Mouse (Mus musculus): ENCODE measurements around the gene Itpa. TPM values are rescaled to one million over a fixed set of nuclear protein-coding genes. Genes with fewer than 3 reads are reported as not detected.
A peak's percentile ranks its signal among the peaks of the same experiment; 100 is the strongest.

The Itpa gene
- total and polyA plus RNA-seq, 3 experiments, result 102 to 137 TPM; not detected in 1

DNA sequence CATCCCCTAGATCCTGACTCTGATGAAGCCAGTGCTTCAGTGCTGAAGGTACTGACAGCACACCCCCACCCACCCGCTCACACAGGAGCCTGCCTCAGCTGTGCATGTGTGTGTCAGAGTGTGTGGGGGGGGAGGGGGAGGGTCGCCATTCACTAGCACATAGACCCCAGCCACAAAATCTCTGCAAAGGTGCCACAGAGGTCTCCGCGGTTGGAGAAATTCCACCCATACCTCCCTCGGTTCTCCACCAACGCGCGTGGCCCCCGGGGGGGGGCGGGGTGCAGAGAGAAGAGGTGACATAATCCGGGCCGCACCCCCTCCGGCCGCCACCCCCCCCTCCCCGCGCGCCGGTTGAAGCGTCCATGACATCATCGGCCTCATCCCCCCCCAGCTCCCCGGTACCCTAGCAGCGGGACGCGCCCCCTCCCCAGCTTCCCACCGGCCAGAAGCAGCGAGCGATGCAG lies 25.2 kb upstream of the Itpa start:
- Histone ChIP-seq H3K27ac (ENCODE audit: control insufficient read depth, low read depth, low read length) (no peak overlapping the region), H3K36me3 (ENCODE audit: control insufficient read depth in 1 of 2, insufficient read depth in 2 of 2, low read length in 2 of 2) (peaks cover 0 to 6% of the 10 kb centered on the region in 2 experiments; a peak in 2 of 4 replicates), H3K4me1 (ENCODE audit: control insufficient read depth in 1 of 2, insufficient read depth in 2 of 2, low read length in 2 of 2) (peaks cover 0 to 8% of the 10 kb centered on the region in 2 experiments; a peak in 3 of 4 replicates), H3K4me3 (ENCODE audit: control insufficient read depth in 1 of 2, insufficient read depth in 1 of 2, low read depth in 2 of 2, low read length in 2 of 2) (peak overlapping the region; percentile 66 to 84), H3K27me3 (ENCODE audit: control insufficient read depth in 1 of 2, insufficient read depth in 2 of 2, low read length in 2 of 2) (no peaks in the 10 kb centered on the region), H3K79me2 (ENCODE audit: control insufficient read depth, insufficient read depth, low read length, poor library complexity) (no peaks in the 10 kb centered on the region), H3K9me3 (replicated peaks; ENCODE audit: insufficient read depth, low read length) (no peaks in the 10 kb centered on the region), H3K9ac (ENCODE audit: control insufficient read depth, low read depth, low read length, poor library complexity, severe bottlenecking) (peak overlapping the region; percentile 81)
- TF ChIP-seq ZNF384 (IDR thresholded peaks at IDR 0.05; ENCODE audit: low read depth, low read length) (no peak), POLR2AphosphoS2 (IDR thresholded peaks at IDR 0.05; ENCODE audit: low read length) (no peak), POLR2A (IDR thresholded peaks at IDR 0.05; ENCODE audit: control insufficient read depth in 1 of 2, insufficient read depth in 1 of 2, low read depth in 1 of 2, low read length in 2 of 2, poor library complexity in 1 of 2) (0 out of 4 replicates have a peak, but pooled peaks of 1 of the 2 experiments have one; percentile 26)
- DNase-seq (ENCODE audit: low read depth, low spot score), result peak; percentile 35

DNA sequence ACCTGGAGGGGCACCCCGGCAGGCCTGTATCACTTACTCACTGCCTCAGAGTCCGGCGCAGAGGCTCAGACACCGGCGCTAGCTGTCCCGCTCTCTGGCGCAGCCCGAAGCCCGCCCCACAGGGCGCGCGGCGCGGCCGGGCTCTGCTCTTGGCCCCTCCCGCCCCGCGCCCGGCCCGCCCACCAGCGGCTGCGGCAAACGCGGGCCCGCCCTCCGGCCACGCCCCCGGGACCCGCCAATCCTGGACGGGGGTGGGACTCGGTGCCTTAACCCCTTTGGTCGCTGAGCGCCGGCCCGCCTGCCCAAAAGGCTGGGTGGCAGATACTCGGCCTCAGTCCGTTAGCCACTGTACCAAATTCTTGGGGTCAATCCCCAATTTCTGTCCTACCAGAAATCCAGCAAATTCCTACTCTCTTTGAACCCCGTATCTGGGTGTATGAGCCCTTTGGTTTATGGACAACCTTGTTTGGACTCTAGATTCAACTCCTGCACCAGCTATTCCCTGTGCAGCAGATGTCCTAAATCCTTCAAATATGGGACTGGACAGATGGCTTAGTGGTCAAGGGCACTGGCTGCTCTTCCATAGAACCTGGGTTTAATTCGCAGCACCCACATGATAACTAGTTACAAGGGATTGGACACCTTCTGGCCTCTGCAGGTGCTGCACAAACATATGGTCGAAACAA lies 24.6 kb upstream of the Itpa start, which contains the start of gene Lzts3:
Gene Lzts3 (minus strand): TSS at position 120 of the 686 bp plus-strand sequence.
- DNase-seq (ENCODE audit: low read depth, low spot score), result peak; percentile 88
- Histone ChIP-seq H3K79me2 (ENCODE audit: control insufficient read depth, insufficient read depth, low read length, poor library complexity) (no peaks in the 10 kb centered on the region), H3K27ac (ENCODE audit: control insufficient read depth, low read depth, low read length) (no peak within 1 kb of the TSS), H3K36me3 (ENCODE audit: control insufficient read depth in 1 of 2, insufficient read depth in 2 of 2, low read length in 2 of 2) (peaks cover 0 to 6% of the 10 kb centered on the region in 2 experiments; a peak in 2 of 4 replicates), H3K9me3 (replicated peaks; ENCODE audit: insufficient read depth, low read length) (no peaks in the 10 kb centered on the region), H3K9ac (ENCODE audit: control insufficient read depth, low read depth, low read length, poor library complexity, severe bottlenecking) (peak within 1 kb of the TSS; percentile 81), H3K4me1 (ENCODE audit: control insufficient read depth in 1 of 2, insufficient read depth in 2 of 2, low read length in 2 of 2) (peaks cover 0 to 8% of the 10 kb centered on the region in 2 experiments; a peak in 3 of 4 replicates), H3K4me3 (ENCODE audit: control insufficient read depth in 1 of 2, insufficient read depth in 1 of 2, low read depth in 2 of 2, low read length in 2 of 2) (peak within 1 kb of the TSS; percentile 66 to 84), H3K27me3 (ENCODE audit: control insufficient read depth in 1 of 2, insufficient read depth in 2 of 2, low read length in 2 of 2) (no peaks in the 10 kb centered on the region)
- no peak for TF ChIP-seq SMC3 (IDR thresholded peaks at IDR 0.05; ENCODE audit: low read depth, low read length)
- TF ChIP-seq USF1 (IDR thresholded peaks at IDR 0.05; ENCODE audit: low read depth, low read length), result no peak
- peak; percentile 4; the same call in 1 of the 2 replicates for TF ChIP-seq TCF12 (IDR thresholded peaks at IDR 0.05; ENCODE audit: low read depth, low read length)
- peak; percentile 30 to 63; a peak in 2 of 4 replicates for TF ChIP-seq POLR2A (IDR thresholded peaks at IDR 0.05; ENCODE audit: control insufficient read depth in 1 of 2, insufficient read depth in 1 of 2, low read depth in 1 of 2, low read length in 2 of 2, poor library complexity in 1 of 2)
- peak; percentile 49; the same call in 1 of the 2 replicates for TF ChIP-seq HCFC1 (IDR thresholded peaks at IDR 0.05; ENCODE audit: low read depth, low read length)
- TF ChIP-seq SIN3A (IDR thresholded peaks at IDR 0.05; ENCODE audit: low read length), result peak; percentile 55; the same call in 1 of the 2 replicates
- TF ChIP-seq TBP (IDR thresholded peaks at IDR 0.05; ENCODE audit: low read depth, low read length), result 0 out of 2 replicates have a peak, but pooled peaks have one; percentile 20
- TF ChIP-seq KAT2A (conservative IDR thresholded peaks at IDR 0.05; ENCODE audit: low read depth, low read length), result no peak
- peak; percentile 49; the same call in 1 of the 2 replicates for TF ChIP-seq ZMIZ1 (IDR thresholded peaks at IDR 0.05; ENCODE audit: low read depth, low read length)
- TF ChIP-seq MAZ (IDR thresholded peaks at IDR 0.05; ENCODE audit: low read depth, low read length), result peak; percentile 52; the same call in 1 of the 2 replicates
- peak; percentile 55 for TF ChIP-seq NELFE (IDR thresholded peaks at IDR 0.05; ENCODE audit: low read depth, low read length)
- TF ChIP-seq NRF1 (IDR thresholded peaks at IDR 0.05; ENCODE audit: insufficient read depth, low read depth, low read length, poor library complexity, severe bottlenecking), result 0 out of 2 replicates have a peak, but pooled peaks have one; percentile 26
